Mouse (Mus musculus): ENCODE measurements around the gene Tmprss2.
"Not testable (repeated sequence)": the region's sequence is repeated elsewhere in the genome, so short reads cannot be mapped to it uniquely, and the experiment has no call there.

Gene Tmprss2

GRCm38 (mm10) chr16:97582876-97583275 lies 28.1 kb downstream of the Tmprss2 start:
- DNase-seq (ENCODE audit: low spot score), result not testable (repeated sequence)

- DNase-seq (ENCODE audit: low spot score), result no peak
These were observed 41.6 kb downstream of the Tmprss2 start for GRCm38 (mm10) chr16:97569426-97569825.

GRCm38 (mm10) chr16:97568662-97569061 lies 42.3 kb downstream of the Tmprss2 start:
- DNase-seq (ENCODE audit: low spot score), result no peak

- DNase-seq (ENCODE audit: low spot score), result no peak
These were observed 66.7 kb downstream of the Tmprss2 start for GRCm38 (mm10) chr16:97544340-97544739.

GRCm38 (mm10) chr16:97536859-97537258 lies 74.1 kb downstream of the Tmprss2 start:
- DNase-seq (ENCODE audit: low spot score), result no peak

- DNase-seq (ENCODE audit: low spot score), result no peak
These were observed 75.1 kb downstream of the Tmprss2 start for GRCm38 (mm10) chr16:97535808-97536413.

GRCm38 (mm10) chr16:97534876-97535461 lies 76.0 kb downstream of the Tmprss2 start:
- no peak for DNase-seq (ENCODE audit: low spot score)

- no peak for DNase-seq (ENCODE audit: low spot score)
These were observed 76.5 kb downstream of the Tmprss2 start for GRCm38 (mm10) chr16:97534448-97534847.

- no peak for DNase-seq (ENCODE audit: low spot score)
These were observed 77.2 kb downstream of the Tmprss2 start for GRCm38 (mm10) chr16:97533751-97534150.

GRCm38 (mm10) chr16:97533126-97533525 lies 77.9 kb downstream of the Tmprss2 start:
- DNase-seq (ENCODE audit: low spot score), result no peak

- no peak for DNase-seq (ENCODE audit: low spot score)
These were observed 81.8 kb downstream of the Tmprss2 start for GRCm38 (mm10) chr16:97529241-97529640.

- DNase-seq (ENCODE audit: low spot score), result peak; percentile 45
These were observed 88.0 kb downstream of the Tmprss2 start for GRCm38 (mm10) chr16:97523024-97523423.

GRCm38 (mm10) chr16:97521983-97522382 lies 89.0 kb downstream of the Tmprss2 start:
- no peak for DNase-seq (ENCODE audit: low spot score)

GRCm38 (mm10) chr16:97516341-97516740 lies 94.7 kb downstream of the Tmprss2 start:
- no peak for DNase-seq (ENCODE audit: low spot score)
